Mouse (Mus musculus): ENCODE results near the gene Nxpe2. TPM values are rescaled to one million over a fixed set of nuclear protein-coding genes. Genes with fewer than 3 reads are reported as not detected.

Nxpe2 gene
- polyA plus RNA-seq (2015; fragmentation: Nextera tagmentation; extraction: Ambion mirVana): 1.7 and 3.8 TPM in 2 replicates

DNA sequence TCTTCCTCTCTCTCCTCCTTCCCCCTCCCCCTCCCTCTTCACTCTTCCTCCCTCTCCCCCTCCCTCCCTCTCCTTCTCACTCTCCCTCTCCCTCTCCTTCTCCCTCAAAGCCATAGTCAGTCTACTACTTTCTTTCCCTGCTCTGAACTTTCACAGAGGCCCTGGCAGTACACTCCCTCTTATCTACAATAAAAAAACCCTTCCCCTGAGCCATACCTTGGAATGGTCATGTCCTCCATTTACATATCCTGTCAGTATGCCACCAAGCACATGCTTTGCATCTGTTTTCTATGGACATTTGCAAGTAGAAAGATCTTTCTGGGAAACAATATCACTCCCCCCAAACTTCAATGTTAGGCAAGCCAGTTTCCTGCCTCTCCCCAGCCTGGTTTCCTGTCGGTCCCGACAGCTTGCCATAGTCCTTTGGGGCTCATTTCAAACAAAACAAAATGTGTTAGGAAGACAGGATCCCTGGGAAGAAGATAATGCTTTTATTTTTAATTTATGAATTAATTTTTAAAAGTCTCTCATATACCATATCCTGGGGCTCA lies at the start of gene Nxpe2:
TSS of gene Nxpe2 (minus strand) at position 307 of the 551 bp plus-strand sequence.
- H3K36me3 ChIP-seq (ENCODE audit: control insufficient read depth, insufficient read depth, low read length): no peaks in the 10 kb centered on the region
- ATAC-seq: no peak
- no peaks in the 10 kb centered on the region for H3K4me1 ChIP-seq (ENCODE audit: control insufficient read depth, insufficient read depth, low read length)
- WGBS: 49% methylated on average over 2 of the region's 2 CpGs
- H3K9ac ChIP-seq (ENCODE audit: low read depth, low read length): no peak within 1 kb of the TSS
- no peak within 1 kb of the TSS for H3K4me2 ChIP-seq (ENCODE audit: low read depth, low read length)
- H3K9me3 ChIP-seq (ENCODE audit: control insufficient read depth, low read length): no peaks in the 10 kb centered on the region
- H3K4me3 ChIP-seq (ENCODE audit: low read length): no peak within 1 kb of the TSS
- no peaks in the 10 kb centered on the region for H3K27me3 ChIP-seq (replicated peaks; ENCODE audit: control insufficient read depth, insufficient read depth, low read length)
- no peak within 1 kb of the TSS for H3K27ac ChIP-seq (ENCODE audit: low read length)

- ATAC-seq: no peak
- Histone ChIP-seq H3K27ac (ENCODE audit: low read length) (no peak overlapping the region), H3K36me3 (ENCODE audit: control insufficient read depth, insufficient read depth, low read length) (no peaks in the 10 kb centered on the region), H3K4me3 (ENCODE audit: low read length) (no peak overlapping the region), H3K9ac (ENCODE audit: low read depth, low read length) (no peak overlapping the region), H3K9me3 (ENCODE audit: control insufficient read depth, low read length) (no peaks in the 10 kb centered on the region), H3K4me2 (ENCODE audit: low read depth, low read length) (no peak overlapping the region), H3K27me3 (replicated peaks; ENCODE audit: control insufficient read depth, insufficient read depth, low read length) (no peaks in the 10 kb centered on the region), H3K4me1 (ENCODE audit: control insufficient read depth, insufficient read depth, low read length) (no peaks in the 10 kb centered on the region)
- 67% methylated on average over 3 of the region's 3 CpGs for WGBS
These were observed 36.7 kb upstream of the Nxpe2 start for GRCm38 (mm10) chr9:48389983-48390382.

DNA sequence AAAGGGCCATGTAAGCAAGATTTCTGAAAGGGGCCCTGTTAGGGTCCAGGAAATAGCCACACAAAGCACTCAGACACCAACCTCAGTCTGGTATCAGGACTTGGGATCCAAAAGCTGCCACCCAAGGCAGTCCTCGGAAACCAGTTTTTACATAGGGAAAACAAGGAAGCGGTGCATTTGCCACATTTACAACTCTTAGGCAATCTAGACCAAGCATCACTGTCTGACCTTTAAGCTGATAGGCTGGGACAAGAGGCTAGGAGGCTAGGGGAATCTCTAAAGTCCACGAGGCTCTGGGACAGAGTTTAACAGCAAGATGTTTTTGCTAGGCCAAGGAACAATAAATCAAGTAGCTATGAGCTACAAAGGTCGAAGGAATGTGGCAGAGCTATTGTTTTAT lies 35.2 kb upstream of the Nxpe2 start:
- no peak overlapping the region for H3K4me3 ChIP-seq (ENCODE audit: low read length)
- no peak overlapping the region for H3K27ac ChIP-seq (ENCODE audit: low read length)
- WGBS: 62% methylated on average over 4 of the region's 4 CpGs
- no peaks in the 10 kb centered on the region for H3K36me3 ChIP-seq (ENCODE audit: control insufficient read depth, insufficient read depth, low read length)
- H3K27me3 ChIP-seq (replicated peaks; ENCODE audit: control insufficient read depth, insufficient read depth, low read length): no peaks in the 10 kb centered on the region
- H3K4me1 ChIP-seq (ENCODE audit: control insufficient read depth, insufficient read depth, low read length): no peaks in the 10 kb centered on the region
- no peaks in the 10 kb centered on the region for H3K9me3 ChIP-seq (ENCODE audit: control insufficient read depth, low read length)
- ATAC-seq: no peak
- no peak overlapping the region for H3K4me2 ChIP-seq (ENCODE audit: low read depth, low read length)
- no peak overlapping the region for H3K9ac ChIP-seq (ENCODE audit: low read depth, low read length)

DNA sequence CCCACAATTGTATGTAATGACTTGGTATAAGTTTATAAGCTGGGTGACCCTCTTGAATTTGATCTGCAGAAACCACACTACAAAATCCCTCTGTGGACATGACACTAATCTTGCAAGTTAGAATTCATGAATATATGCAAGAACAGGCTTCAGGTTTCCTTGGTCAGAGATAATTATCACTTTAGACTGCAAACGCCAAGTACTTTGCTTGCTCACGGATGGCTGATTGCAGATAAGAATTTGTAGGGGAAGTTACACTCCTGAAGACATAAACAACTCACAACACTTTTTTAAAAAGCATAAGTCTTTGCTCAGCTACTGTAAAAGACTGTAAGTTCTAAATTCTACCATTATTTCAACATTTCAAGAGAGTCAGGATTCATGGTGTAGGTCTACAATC lies 21.1 kb upstream of the Nxpe2 start:
- ATAC-seq: no peak
- no peaks in the 10 kb centered on the region for H3K27me3 ChIP-seq (replicated peaks; ENCODE audit: control insufficient read depth, insufficient read depth, low read length)
- H3K4me1 ChIP-seq (ENCODE audit: control insufficient read depth, insufficient read depth, low read length): no peaks in the 10 kb centered on the region
- no peak overlapping the region for H3K27ac ChIP-seq (ENCODE audit: low read length)
- WGBS: 54% methylated on average over 2 of the region's 2 CpGs
- H3K4me3 ChIP-seq (ENCODE audit: low read length): no peak overlapping the region
- no peaks in the 10 kb centered on the region for H3K9me3 ChIP-seq (ENCODE audit: control insufficient read depth, low read length)
- no peaks in the 10 kb centered on the region for H3K36me3 ChIP-seq (ENCODE audit: control insufficient read depth, insufficient read depth, low read length)
- no peak overlapping the region for H3K9ac ChIP-seq (ENCODE audit: low read depth, low read length)
- H3K4me2 ChIP-seq (ENCODE audit: low read depth, low read length): no peak overlapping the region

- Histone ChIP-seq H3K4me3 (ENCODE audit: low read length) (no peak overlapping the region), H3K27me3 (replicated peaks; ENCODE audit: control insufficient read depth, insufficient read depth, low read length) (no peaks in the 10 kb centered on the region), H3K36me3 (ENCODE audit: control insufficient read depth, insufficient read depth, low read length) (no peaks in the 10 kb centered on the region), H3K4me2 (ENCODE audit: low read depth, low read length) (no peak overlapping the region), H3K4me1 (ENCODE audit: control insufficient read depth, insufficient read depth, low read length) (no peaks in the 10 kb centered on the region), H3K9me3 (ENCODE audit: control insufficient read depth, low read length) (no peaks in the 10 kb centered on the region), H3K27ac (ENCODE audit: low read length) (no peak overlapping the region), H3K9ac (ENCODE audit: low read depth, low read length) (no peak overlapping the region)
- ATAC-seq: no peak
- 77% methylated on average over 4 of the region's 4 CpGs for WGBS
These were observed 20.1 kb upstream of the Nxpe2 start for GRCm38 (mm10) chr9:48373232-48373878.

- H3K27ac ChIP-seq (ENCODE audit: low read length): no peak overlapping the region
- H3K4me2 ChIP-seq (ENCODE audit: low read depth, low read length): no peak overlapping the region
- H3K9me3 ChIP-seq (ENCODE audit: control insufficient read depth, low read length): no peaks in the 10 kb centered on the region
- H3K36me3 ChIP-seq (ENCODE audit: control insufficient read depth, insufficient read depth, low read length): no peaks in the 10 kb centered on the region
- no peaks in the 10 kb centered on the region for H3K4me1 ChIP-seq (ENCODE audit: control insufficient read depth, insufficient read depth, low read length)
- 80% methylated on average over 6 of the region's 6 CpGs for WGBS
- H3K4me3 ChIP-seq (ENCODE audit: low read length): no peak overlapping the region
- H3K9ac ChIP-seq (ENCODE audit: low read depth, low read length): no peak overlapping the region
- ATAC-seq: no peak
- no peaks in the 10 kb centered on the region for H3K27me3 ChIP-seq (replicated peaks; ENCODE audit: control insufficient read depth, insufficient read depth, low read length)
These were observed 9.5 kb upstream of the Nxpe2 start for GRCm38 (mm10) chr9:48362743-48363142.

GRCm38 (mm10) chr9:48361815-48362631 lies 8.8 kb upstream of the Nxpe2 start:
- no peaks in the 10 kb centered on the region for H3K27me3 ChIP-seq (replicated peaks; ENCODE audit: control insufficient read depth, insufficient read depth, low read length)
- ATAC-seq: peak; percentile 86
- no peaks in the 10 kb centered on the region for H3K9me3 ChIP-seq (ENCODE audit: control insufficient read depth, low read length)
- no peak overlapping the region for H3K27ac ChIP-seq (ENCODE audit: low read length)
- no peak overlapping the region for H3K9ac ChIP-seq (ENCODE audit: low read depth, low read length)
- H3K4me1 ChIP-seq (ENCODE audit: control insufficient read depth, insufficient read depth, low read length): no peaks in the 10 kb centered on the region
- no peak overlapping the region for H3K4me2 ChIP-seq (ENCODE audit: low read depth, low read length)
- 72% methylated on average over 14 of the region's 14 CpGs for WGBS
- H3K4me3 ChIP-seq (ENCODE audit: low read length): no peak overlapping the region
- no peaks in the 10 kb centered on the region for H3K36me3 ChIP-seq (ENCODE audit: control insufficient read depth, insufficient read depth, low read length)

GRCm38 (mm10) chr9:48360826-48361225 lies 7.6 kb upstream of the Nxpe2 start:
- Histone ChIP-seq H3K4me1 (ENCODE audit: control insufficient read depth, insufficient read depth, low read length) (no peaks in the 10 kb centered on the region), H3K4me2 (ENCODE audit: low read depth, low read length) (no peak overlapping the region), H3K4me3 (ENCODE audit: low read length) (no peak overlapping the region), H3K27ac (ENCODE audit: low read length) (no peak overlapping the region), H3K36me3 (ENCODE audit: control insufficient read depth, insufficient read depth, low read length) (no peaks in the 10 kb centered on the region), H3K9me3 (ENCODE audit: control insufficient read depth, low read length) (no peaks in the 10 kb centered on the region), H3K27me3 (replicated peaks; ENCODE audit: control insufficient read depth, insufficient read depth, low read length) (no peaks in the 10 kb centered on the region), H3K9ac (ENCODE audit: low read depth, low read length) (no peak overlapping the region)
- WGBS: 71% methylated on average over 4 of the region's 4 CpGs
- no peak for ATAC-seq

DNA sequence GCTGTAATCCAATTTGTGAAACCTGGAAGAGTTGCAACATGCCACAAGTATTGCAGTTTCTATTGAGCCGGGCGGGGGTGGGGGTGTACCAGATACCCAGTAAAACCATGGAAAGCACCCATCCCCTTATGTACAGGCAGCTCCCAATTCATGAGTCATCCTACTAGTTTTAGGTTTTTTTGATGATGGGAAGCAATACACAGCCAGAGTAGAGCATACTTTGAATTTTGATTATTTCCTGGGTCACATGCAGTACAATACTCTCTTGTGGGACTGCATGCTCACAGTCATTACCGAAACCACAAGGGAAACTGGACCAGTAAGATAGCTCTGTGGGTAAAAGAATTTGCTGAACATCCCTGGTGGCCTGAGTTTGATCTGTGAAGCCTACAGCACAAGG lies 3.8 kb upstream of the Nxpe2 start:
- Histone ChIP-seq H3K4me1 (ENCODE audit: control insufficient read depth, insufficient read depth, low read length) (no peaks in the 10 kb centered on the region), H3K36me3 (ENCODE audit: control insufficient read depth, insufficient read depth, low read length) (no peaks in the 10 kb centered on the region), H3K27ac (ENCODE audit: low read length) (no peak overlapping the region), H3K9ac (ENCODE audit: low read depth, low read length) (no peak overlapping the region), H3K4me3 (ENCODE audit: low read length) (no peak overlapping the region), H3K27me3 (replicated peaks; ENCODE audit: control insufficient read depth, insufficient read depth, low read length) (no peaks in the 10 kb centered on the region), H3K4me2 (ENCODE audit: low read depth, low read length) (no peak overlapping the region), H3K9me3 (ENCODE audit: control insufficient read depth, low read length) (no peaks in the 10 kb centered on the region)
- no peak for ATAC-seq
- WGBS: 91% methylated on average over 3 of the region's 3 CpGs
